Mouse (Mus musculus) bone marrow macrophage, adult 2 months (primary cell): ENCODE data around the gene Stmnd1. TPM values are rescaled to one million over a fixed set of nuclear protein-coding genes. Genes with fewer than 3 reads are reported as not detected.
"Not testable (repeated sequence)": the region's sequence is repeated elsewhere in the genome, so short reads cannot be mapped to it uniquely, and the experiment has no call there.

Experiments used
- H3K27ac ChIP-seq: 2 replicates; pipeline ENCODE4 v1.5.1; 2012; ENCODE audit warnings: low read depth, low read length; ENCODE audit not compliant: insufficient read depth
- H3K4me1 ChIP-seq: 2 replicates; pipeline ENCODE4 v1.6.1; 2012; ENCODE audit warnings: low read length; ENCODE audit not compliant: control insufficient read depth, insufficient read depth
- H3K4me3 ChIP-seq: 2 replicates; pipeline ENCODE4 v1.5.1; 2012; ENCODE audit warnings: mild to moderate bottlenecking, low read length, moderate library complexity; ENCODE audit not compliant: insufficient read depth
- CTCF ChIP-seq: IDR thresholded peaks from 2 replicates; pipeline ENCODE4 v1.5.1; 2012; ENCODE audit warnings: low read depth, mild to moderate bottlenecking, low read length, moderate library complexity
- POLR2A ChIP-seq: IDR thresholded peaks from 2 replicates; pipeline ENCODE4 v1.6.1; 2012; ENCODE audit warnings: mild to moderate bottlenecking, low read depth, low read length, borderline replicate concordance
- polyA plus RNA-seq: library from polyadenylated mRNA; stranded (reverse); fragments of >200 nt; gene quantifications from 2 replicates; pipeline ENCODE4 v1.2.4, GENCODE M21; 2012; ENCODE audit not compliant: missing spikeins, insufficient read depth, insufficient read length

Gene Stmnd1
- polyA plus RNA-seq, 1 experiment, result not detected

GRCm38 (mm10) chr13:46287801-46288200, 14.3 kb downstream of the Stmnd1 start:
- Histone ChIP-seq H3K4me3 (no peak overlapping the region), H3K27ac (no peak overlapping the region), H3K4me1 (no peaks in the 10 kb centered on the region)
- TF ChIP-seq CTCF, result no peak
- no peak for TF ChIP-seq POLR2A

- no peaks in the 10 kb centered on the region for H3K4me1 ChIP-seq
- no peak for TF ChIP-seq POLR2A
- no peak for TF ChIP-seq CTCF
- no peak overlapping the region for H3K4me3 ChIP-seq
- no peak overlapping the region for H3K27ac ChIP-seq
Observed at GRCm38 (mm10) chr13:46288372-46288771, 14.9 kb downstream of the Stmnd1 start.

- Histone ChIP-seq H3K4me3 (no peak overlapping the region), H3K4me1 (no peaks in the 10 kb centered on the region), H3K27ac (no peak overlapping the region)
- no peak for TF ChIP-seq POLR2A
- no peak for TF ChIP-seq CTCF
Observed at GRCm38 (mm10) chr13:46290537-46290936, 17.0 kb downstream of the Stmnd1 start.

GRCm38 (mm10) chr13:46294365-46294764, 20.8 kb downstream of the Stmnd1 start:
- Histone ChIP-seq H3K4me1 (no peaks in the 10 kb centered on the region), H3K4me3 (no peak overlapping the region), H3K27ac (no peak overlapping the region)
- no peak for TF ChIP-seq CTCF

- Histone ChIP-seq H3K4me3 (no peak overlapping the region), H3K27ac (no peak overlapping the region), H3K4me1 (no peaks in the 10 kb centered on the region)
- TF ChIP-seq POLR2A (no peak), CTCF (no peak)
Observed at GRCm38 (mm10) chr13:46297701-46298100, 24.2 kb downstream of the Stmnd1 start.

GRCm38 (mm10) chr13:46310790-46311189, 37.3 kb downstream of the Stmnd1 start:
- no peak for TF ChIP-seq POLR2A
- H3K4me3 ChIP-seq, result no peak overlapping the region
- H3K27ac ChIP-seq, result no peak overlapping the region
- no peaks in the 10 kb centered on the region for H3K4me1 ChIP-seq

GRCm38 (mm10) chr13:46313176-46313575, 39.7 kb downstream of the Stmnd1 start:
- Histone ChIP-seq H3K4me1 (no peaks in the 10 kb centered on the region), H3K27ac (no peak overlapping the region), H3K4me3 (no peak overlapping the region)
- no peak for TF ChIP-seq POLR2A
- no peak for TF ChIP-seq CTCF

GRCm38 (mm10) chr13:46315165-46315564, 41.6 kb downstream of the Stmnd1 start:
- TF ChIP-seq POLR2A (no peak), CTCF (no peak)
- H3K4me1 ChIP-seq, result no peaks in the 10 kb centered on the region
- no peak overlapping the region for H3K27ac ChIP-seq
- no peak overlapping the region for H3K4me3 ChIP-seq

GRCm38 (mm10) chr13:46326351-46326985, 52.9 kb downstream of the Stmnd1 start:
- TF ChIP-seq CTCF (no peak), POLR2A (no peak)
- no peak overlapping the region for H3K27ac ChIP-seq
- no peaks in the 10 kb centered on the region for H3K4me1 ChIP-seq
- no peak overlapping the region for H3K4me3 ChIP-seq

- H3K4me3 ChIP-seq, result no peak overlapping the region
- peaks cover 5% of the 10 kb centered on the region for H3K4me1 ChIP-seq
- no peak overlapping the region for H3K27ac ChIP-seq
- TF ChIP-seq POLR2A, result no peak
- no peak for TF ChIP-seq CTCF
Observed at GRCm38 (mm10) chr13:46335020-46335419, 61.5 kb downstream of the Stmnd1 start.

- H3K27ac ChIP-seq, H3K4me1 ChIP-seq, H3K4me3 ChIP-seq: not testable (repeated sequence)
Observed at GRCm38 (mm10) chr13:46336281-46336680, 62.8 kb downstream of the Stmnd1 start.
